Comparison of ENCODE assay signal across 14 mouse cellular contexts in genomic region chr7:19751070-19751383, GRCm38 (mm10). TPM values are rescaled to one million over a fixed set of nuclear protein-coding genes. Genes with fewer than 3 reads are reported as not detected.
DNase-seq lines count a peak whose midpoint lies in the region; ATAC-seq and TF ChIP-seq lines count a peak whose summit lies in the region.
"Had no signal": no experiment of that assay in that cellular context is flagged by ENCODE, and none has a peak within 500 bp of the region (broad histone marks: within the 10 kb centered on the region; RNA-seq: fewer than 3 reads in every experiment).

No protein-coding gene starts in this region.

- no peak overlapping the region for H3K4me3 ChIP-seq in heart, embryonic 12.5 days
- peak overlapping the region; percentile 85; the same call in 1 of the 2 replicates for H3K4me3 ChIP-seq in midbrain, embryonic 13.5 days (replicated peaks)
- H3K4me3 ChIP-seq in midbrain, postnatal 0 days (ENCODE audit: low read depth, low read length): no peak overlapping the region
- H3K4me3 ChIP-seq in heart, embryonic 16.5 days (ENCODE audit: low read length): no peak overlapping the region
- H3K4me3 ChIP-seq in stomach, embryonic 15.5 days (replicated peaks): no peak overlapping the region

- no peaks in the 10 kb centered on the region for H3K27me3 ChIP-seq in heart, embryonic 12.5 days (replicated peaks)
- no peaks in the 10 kb centered on the region for H3K27me3 ChIP-seq in midbrain, embryonic 13.5 days
- no peaks in the 10 kb centered on the region for H3K27me3 ChIP-seq in midbrain, postnatal 0 days (ENCODE audit: insufficient read depth, low read length)
- no peaks in the 10 kb centered on the region for H3K27me3 ChIP-seq in heart, embryonic 16.5 days (ENCODE audit: control insufficient read depth, insufficient read depth, low read length)
- no peaks in the 10 kb centered on the region for H3K27me3 ChIP-seq in stomach, embryonic 15.5 days (replicated peaks)

- intact Hi-C loops in heart, postnatal 25 days (cut with DNase I): loop anchor here (5.0 kb wide), 1 partner anchor 116 kb away; no protein-coding TSS in a partner anchor

- H3K4me2 ChIP-seq in heart, embryonic 12.5 days: no peak overlapping the region
- peak overlapping the region; percentile 91; the same call in 1 of the 2 replicates for H3K4me2 ChIP-seq in midbrain, embryonic 13.5 days (replicated peaks)
- no peak overlapping the region for H3K4me2 ChIP-seq in midbrain, postnatal 0 days (ENCODE audit: low read depth, low read length, poor library complexity, severe bottlenecking)
- no peak overlapping the region; the same call in 1 of the 2 replicates for H3K4me2 ChIP-seq in heart, embryonic 16.5 days (ENCODE audit: low read depth, low read length)
- peak overlapping the region; percentile 62; the same call in 1 of the 2 replicates for H3K4me2 ChIP-seq in stomach, embryonic 15.5 days

- no peak for DNase-seq in heart, postnatal 25 days (ENCODE audit: low spot score)
- no peak for DNase-seq in midbrain, postnatal 0 days (ENCODE audit: low spot score)
- DNase-seq in layer of hippocampus, adult 8-10 months (ENCODE audit: low spot score in 2 of 2): no peak
- no peak for DNase-seq in thymus, postnatal 14 days
- DNase-seq: cerebellum, postnatal 10 days; gastrocnemius, postnatal 14 days; right cerebral cortex, adult 18-20 months; thymus, postnatal 25 days had no signal

- 48% methylated on average over 4 of the region's 4 CpGs for WGBS in heart, embryonic 12.5 days
- 55% methylated on average over 4 of the region's 4 CpGs for WGBS in midbrain, embryonic 13.5 days
- 61% methylated on average over 4 of the region's 4 CpGs for WGBS in midbrain, postnatal 0 days
- 33% methylated on average over 4 of the region's 4 CpGs for WGBS in heart, embryonic 16.5 days
- 45% methylated on average over 4 of the region's 4 CpGs for WGBS in stomach, embryonic 15.5 days

- peaks cover 56% of the 10 kb centered on the region for H3K4me1 ChIP-seq in heart, embryonic 12.5 days (replicated peaks)
- H3K4me1 ChIP-seq in midbrain, embryonic 13.5 days (replicated peaks): peaks cover 35% of the 10 kb centered on the region
- H3K4me1 ChIP-seq in midbrain, postnatal 0 days (ENCODE audit: insufficient read depth, low read length): peaks cover 21% of the 10 kb centered on the region
- peaks cover 60% of the 10 kb centered on the region for H3K4me1 ChIP-seq in heart, embryonic 16.5 days (ENCODE audit: control insufficient read depth, insufficient read depth, low read length)
- H3K4me1 ChIP-seq in stomach, embryonic 15.5 days: peaks cover 50% of the 10 kb centered on the region

- no peak for TF ChIP-seq CTCF in midbrain, postnatal 0 days (IDR thresholded peaks at IDR 0.05)

- no peaks in the 10 kb centered on the region for H3K9me3 ChIP-seq in heart, embryonic 12.5 days (replicated peaks)
- no peaks in the 10 kb centered on the region for H3K9me3 ChIP-seq in midbrain, embryonic 13.5 days
- H3K9me3 ChIP-seq in midbrain, postnatal 0 days (ENCODE audit: low read length): no peaks in the 10 kb centered on the region
- no peaks in the 10 kb centered on the region for H3K9me3 ChIP-seq in heart, embryonic 16.5 days (replicated peaks; ENCODE audit: control insufficient read depth, low read length)
- no peaks in the 10 kb centered on the region for H3K9me3 ChIP-seq in stomach, embryonic 15.5 days

- ATAC-seq in heart, embryonic 12.5 days (ENCODE audit: insufficient number of reproducible peaks, low FRiP score): no peak
- no peak for ATAC-seq in midbrain, embryonic 13.5 days
- no peak for ATAC-seq in midbrain, postnatal 0 days (ENCODE audit: low FRiP score)
- no peak for ATAC-seq in heart, embryonic 16.5 days (replicated peaks; ENCODE audit: extremely low read depth, insufficient read depth, low FRiP score)
- no peak for ATAC-seq in stomach, embryonic 15.5 days (ENCODE audit: insufficient read depth, low FRiP score, low read depth)

- H3K27ac ChIP-seq in heart, embryonic 12.5 days (ENCODE audit: poor library complexity, severe bottlenecking): peak overlapping the region; percentile 71; the same call in 1 of the 2 replicates
- no peak overlapping the region for H3K27ac ChIP-seq in midbrain, embryonic 13.5 days
- H3K27ac ChIP-seq in midbrain, postnatal 0 days (ENCODE audit: low read depth, low read length): no peak overlapping the region
- H3K27ac ChIP-seq in heart, embryonic 16.5 days (ENCODE audit: low read length): peak overlapping the region; percentile 93
- peak overlapping the region; percentile 94; the same call in 1 of the 2 replicates for H3K27ac ChIP-seq in stomach, embryonic 15.5 days

- no peak overlapping the region for H3K9ac ChIP-seq in heart, embryonic 12.5 days
- H3K9ac ChIP-seq in midbrain, embryonic 13.5 days (replicated peaks): peak overlapping the region; percentile 42; the same call in 1 of the 2 replicates
- no peak overlapping the region for H3K9ac ChIP-seq in midbrain, postnatal 0 days (replicated peaks; ENCODE audit: low read length, poor library complexity, severe bottlenecking)
- H3K9ac ChIP-seq in heart, embryonic 16.5 days (ENCODE audit: low read length): no peak overlapping the region; the same call in 1 of the 2 replicates
- no peak overlapping the region for H3K9ac ChIP-seq in stomach, embryonic 15.5 days

- no peaks in the 10 kb centered on the region for H3K36me3 ChIP-seq in heart, embryonic 12.5 days
- H3K36me3 ChIP-seq in midbrain, embryonic 13.5 days: no peaks in the 10 kb centered on the region
- H3K36me3 ChIP-seq in midbrain, postnatal 0 days (ENCODE audit: insufficient read depth, low read length): no peaks in the 10 kb centered on the region
- no peaks in the 10 kb centered on the region; the same call in 1 of the 2 replicates for H3K36me3 ChIP-seq in heart, embryonic 16.5 days (ENCODE audit: control insufficient read depth, insufficient read depth)
- H3K36me3 ChIP-seq in stomach, embryonic 15.5 days: no peaks in the 10 kb centered on the region

RNA-seq across cellular contexts. Expression of gene Nectin2, which starts 0.7 kb away (rescaled TPM):
- polyA plus RNA-seq in heart, embryonic 12.5 days (2016; fragmentation: Nextera tagmentation; extraction: Ambion mirVana): 99.1 and 101 TPM in 2 replicates
- 10 to 100 TPM; 31.1 to 31.9 TPM for total RNA-seq in heart, postnatal 25 days (2021)
- 40.6 and 48.0 TPM in 2 replicates for polyA plus RNA-seq in midbrain, embryonic 13.5 days (2015; fragmentation: Nextera tagmentation; extraction: Ambion mirVana)
- total RNA-seq in midbrain, postnatal 0 days (2014; rRNA removed): 62.6 and 75.3 TPM in 2 replicates
- polyA plus RNA-seq in midbrain, postnatal 0 days (2015; fragmentation: Nextera tagmentation; extraction: Ambion mirVana): 55.3 and 62.6 TPM in 2 replicates
- polyA plus RNA-seq in heart, embryonic 16.5 days (2015; fragmentation: Nextera tagmentation; extraction: Ambion mirVana): 63.5 and 76.8 TPM in 2 replicates
- polyA plus RNA-seq in stomach, embryonic 15.5 days (2015; fragmentation: Nextera tagmentation; extraction: Ambion mirVana): 129 and 136 TPM in 2 replicates
- total RNA-seq in layer of hippocampus, adult 8-10 months (2022): 1 to 10 TPM; 5.7 to 8.2 (median 7.0) TPM

RNA-seq across cellular contexts. Expression of gene Bcam, which starts 19.8 kb away (rescaled TPM):
- 232 and 245 TPM in 2 replicates for polyA plus RNA-seq in heart, embryonic 12.5 days (2016; fragmentation: Nextera tagmentation; extraction: Ambion mirVana)
- total RNA-seq in heart, postnatal 25 days (2021): 100 to 1,000 TPM; 220 to 229 TPM
- polyA plus RNA-seq in midbrain, embryonic 13.5 days (2015; fragmentation: Nextera tagmentation; extraction: Ambion mirVana): 5.2 and 6.4 TPM in 2 replicates
- total RNA-seq in midbrain, postnatal 0 days (2014; rRNA removed): 32.6 and 33.5 TPM in 2 replicates
- 18.7 and 22.0 TPM in 2 replicates for polyA plus RNA-seq in midbrain, postnatal 0 days (2015; fragmentation: Nextera tagmentation; extraction: Ambion mirVana)
- 413 and 444 TPM in 2 replicates for polyA plus RNA-seq in heart, embryonic 16.5 days (2015; fragmentation: Nextera tagmentation; extraction: Ambion mirVana)
- polyA plus RNA-seq in stomach, embryonic 15.5 days (2015; fragmentation: Nextera tagmentation; extraction: Ambion mirVana): 129 and 151 TPM in 2 replicates
- 10 to 100 TPM; 11.0 to 15.2 (median 13.2) TPM for total RNA-seq in layer of hippocampus, adult 8-10 months (2022)
- polyA plus RNA-seq: erythroblast, embryonic 14.5 days had no signal

RNA-seq across cellular contexts. Expression of gene Tomm40, which starts 35.8 kb away (rescaled TPM):
- 160 and 166 TPM in 2 replicates for polyA plus RNA-seq in heart, embryonic 12.5 days (2016; fragmentation: Nextera tagmentation; extraction: Ambion mirVana)
- 100 to 1,000 TPM; 112 to 113 TPM for total RNA-seq in heart, postnatal 25 days (2021)
- polyA plus RNA-seq in midbrain, embryonic 13.5 days (2015; fragmentation: Nextera tagmentation; extraction: Ambion mirVana): 105 and 125 TPM in 2 replicates
- total RNA-seq in midbrain, postnatal 0 days (2014; rRNA removed): 122 and 133 TPM in 2 replicates
- polyA plus RNA-seq in midbrain, postnatal 0 days (2015; fragmentation: Nextera tagmentation; extraction: Ambion mirVana): 160 and 161 TPM in 2 replicates
- polyA plus RNA-seq in heart, embryonic 16.5 days (2015; fragmentation: Nextera tagmentation; extraction: Ambion mirVana): 146 and 158 TPM in 2 replicates
- 161 and 181 TPM in 2 replicates for polyA plus RNA-seq in stomach, embryonic 15.5 days (2015; fragmentation: Nextera tagmentation; extraction: Ambion mirVana)
- 100 to 1,000 TPM; 104 to 112 (median 109) TPM for total RNA-seq in layer of hippocampus, adult 8-10 months (2022)

RNA-seq across cellular contexts. Expression of gene Cblc, which starts 45.6 kb away (rescaled TPM):
- polyA plus RNA-seq in heart, embryonic 12.5 days (2016; fragmentation: Nextera tagmentation; extraction: Ambion mirVana): 0.27 TPM in 1 of 2 replicates, not detected in the other
- under 1 TPM in 1 of 2 experiments, not detected in 1; 0.73 TPM for total RNA-seq in heart, postnatal 25 days (2021)
- 0.32 TPM in 1 of 2 replicates, not detected in the other for polyA plus RNA-seq in midbrain, embryonic 13.5 days (2015; fragmentation: Nextera tagmentation; extraction: Ambion mirVana)
- 0.71 and 1.8 TPM in 2 replicates for total RNA-seq in midbrain, postnatal 0 days (2014; rRNA removed)
- polyA plus RNA-seq in midbrain, postnatal 0 days (2015; fragmentation: Nextera tagmentation; extraction: Ambion mirVana): 0.70 and 1.2 TPM in 2 replicates
- 1.2 and 2.0 TPM in 2 replicates for polyA plus RNA-seq in heart, embryonic 16.5 days (2015; fragmentation: Nextera tagmentation; extraction: Ambion mirVana)
- 24.3 and 24.6 TPM in 2 replicates for polyA plus RNA-seq in stomach, embryonic 15.5 days (2015; fragmentation: Nextera tagmentation; extraction: Ambion mirVana)
- not detected for total RNA-seq in layer of hippocampus, adult 8-10 months (2022)
- total RNA-seq: gastrocnemius, postnatal 14 days; layer of hippocampus, adult 2 months had no signal
- polyA plus RNA-seq: erythroblast, embryonic 14.5 days had no signal

RNA-seq across cellular contexts. Expression of gene Apoe, which starts 52.0 kb away (rescaled TPM):
- polyA plus RNA-seq in heart, embryonic 12.5 days (2016; fragmentation: Nextera tagmentation; extraction: Ambion mirVana): 399 and 400 TPM in 2 replicates
- 100 to 1,000 TPM; 309 to 319 TPM for total RNA-seq in heart, postnatal 25 days (2021)
- polyA plus RNA-seq in midbrain, embryonic 13.5 days (2015; fragmentation: Nextera tagmentation; extraction: Ambion mirVana): 173 and 194 TPM in 2 replicates
- 1,618 and 2,613 TPM in 2 replicates for total RNA-seq in midbrain, postnatal 0 days (2014; rRNA removed)
- polyA plus RNA-seq in midbrain, postnatal 0 days (2015; fragmentation: Nextera tagmentation; extraction: Ambion mirVana): 2,139 and 2,488 TPM in 2 replicates
- 588 and 662 TPM in 2 replicates for polyA plus RNA-seq in heart, embryonic 16.5 days (2015; fragmentation: Nextera tagmentation; extraction: Ambion mirVana)
- polyA plus RNA-seq in stomach, embryonic 15.5 days (2015; fragmentation: Nextera tagmentation; extraction: Ambion mirVana): 363 and 515 TPM in 2 replicates
- total RNA-seq in layer of hippocampus, adult 8-10 months (2022): 1,000 to 10,000 TPM; 1,861 to 4,366 (median 2,827) TPM

Comparison
In these comparisons a context has a peak if more than half of its experiments do, and no peak if none do; other contexts are left out.
1. H3K4me2 ChIP-seq: peak in midbrain, embryonic 13.5 days (single experiment) and stomach, embryonic 15.5 days (single experiment); none in heart, embryonic 12.5 days (single experiment), midbrain, postnatal 0 days (single experiment) and heart, embryonic 16.5 days (single experiment).
2. H3K27ac ChIP-seq: peak in heart, embryonic 12.5 days (single experiment), heart, embryonic 16.5 days (single experiment) and stomach, embryonic 15.5 days (single experiment); none in midbrain, embryonic 13.5 days (single experiment) and midbrain, postnatal 0 days (single experiment).